Mouse (Mus musculus) C2C12 (cell line): Measurements from ENCODE around the gene Myg1.

Source experiments
- CTCF ChIP-seq: IDR thresholded peaks from one replicate; pipeline ENCODE4 v1.5.1; 2011; ENCODE audit not compliant: control insufficient read depth, insufficient read depth, insufficient read length
- MAX ChIP-seq: IDR thresholded peaks from one replicate; pipeline ENCODE4 v1.6.1; 2011; ENCODE audit warnings: mild to moderate bottlenecking, control low read depth
- MYOG ChIP-seq: IDR thresholded peaks from one replicate; pipeline ENCODE4 v1.6.1; 2011; ENCODE audit not compliant: control insufficient read depth, insufficient read length; ENCODE audit errors: extremely low read depth

DNA sequence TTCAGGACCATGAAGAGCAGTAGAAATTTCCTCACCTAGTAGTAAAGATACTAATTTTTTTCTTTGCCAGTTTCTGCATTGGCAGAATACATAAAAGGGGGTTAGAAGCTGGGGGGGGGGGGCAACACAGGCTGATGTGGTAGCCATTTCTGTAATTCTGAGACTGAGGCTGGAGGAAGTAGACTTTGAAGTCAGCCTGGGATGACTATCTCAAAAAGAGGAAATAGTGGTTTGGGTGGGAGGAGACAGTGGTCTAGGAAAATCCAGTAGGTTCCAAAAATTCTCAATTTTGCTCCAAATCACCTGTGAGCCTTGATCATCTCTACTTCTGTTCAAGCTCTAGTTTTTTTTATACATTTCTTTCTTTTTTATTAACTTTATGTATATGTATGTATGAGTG is 20.0 kb upstream of the Myg1 start:
- TF ChIP-seq MAX (no peak), CTCF (no peak), MYOG (no peak)
